In the genomic region with DNA sequence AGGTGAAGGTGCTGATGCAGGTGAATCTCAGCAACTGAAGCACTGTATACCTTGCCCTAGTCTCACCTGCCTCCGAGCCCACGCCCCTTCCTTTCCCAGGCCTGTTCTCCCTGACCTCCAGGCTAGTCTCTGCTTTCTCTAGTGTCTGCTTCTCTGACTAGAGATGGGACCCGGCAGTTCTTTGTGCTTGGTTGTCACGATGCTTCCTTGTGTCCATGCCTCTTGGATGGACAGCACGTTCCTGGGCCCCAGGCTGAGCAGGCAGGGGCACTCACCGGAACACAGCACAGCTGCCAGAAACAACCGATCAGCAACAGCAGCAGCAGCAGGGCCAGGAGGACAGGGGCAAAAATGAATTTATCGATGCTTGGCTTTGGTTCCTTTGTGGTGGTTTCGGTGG, we compare ENCODE assay signal across 29 mouse cellular contexts. TPM values are rescaled to one million over a fixed set of nuclear protein-coding genes. Genes with fewer than 3 reads are reported as not detected.
"Had no signal": no experiment of that assay in that cellular context is flagged by ENCODE, and none has a peak within 500 bp of the region (broad histone marks: within the 10 kb centered on the region; RNA-seq: fewer than 3 reads in every experiment).

No protein-coding gene starts in this region.

- H3K4me3 ChIP-seq: midbrain, embryonic 10.5 days; midbrain, embryonic 12.5 days; myocyte; neural tube, embryonic 13.5 days; neural tube, embryonic 15.5 days had no signal

- H3K36me3 ChIP-seq: midbrain, embryonic 10.5 days; midbrain, embryonic 12.5 days; neural tube, embryonic 13.5 days; neural tube, embryonic 15.5 days had no signal

- H3K9me3 ChIP-seq: midbrain, embryonic 10.5 days; midbrain, embryonic 12.5 days; neural tube, embryonic 13.5 days; neural tube, embryonic 15.5 days had no signal

- DNase-seq: lung, adult 18-20 months; lung, embryonic 14.5 days; lung, postnatal 10 days; lung, postnatal 4 days; midbrain, embryonic 14.5 days; retina, postnatal 1 day; right cerebral cortex, adult 18-20 months; right cerebral cortex, postnatal 25 days; right cerebral cortex, postnatal 4 days; spleen, adult 18-20 months; thymus, adult 18-20 months; thymus, postnatal 14 days; thymus, postnatal 36 days had no signal

- H3K27ac ChIP-seq: liver, embryonic 14.5 days; midbrain, embryonic 10.5 days; midbrain, embryonic 12.5 days; neural tube, embryonic 13.5 days; neural tube, embryonic 15.5 days had no signal

- H3K27me3 ChIP-seq: midbrain, embryonic 12.5 days; neural tube, embryonic 13.5 days; neural tube, embryonic 15.5 days had no signal

- H3K4me1 ChIP-seq: midbrain, embryonic 12.5 days; neural tube, embryonic 13.5 days; neural tube, embryonic 15.5 days had no signal

RNA-seq across cellular contexts. Expression of a gene that starts 14.5 kb away (rescaled TPM):
- total RNA-seq: megakaryocyte, adult 5-6 weeks; megakaryocyte-erythroid progenitor cell, adult 5-6 weeks had no signal
- polyA plus RNA-seq: liver, embryonic 14.5 days; liver, embryonic 16.5 days; lung, embryonic 16.5 days; myocyte; small intestine, adult 2 months; thymus, postnatal 0 days had no signal

RNA-seq across cellular contexts. Expression of a gene that starts 21.9 kb away (rescaled TPM):
- total RNA-seq: megakaryocyte, adult 5-6 weeks; megakaryocyte-erythroid progenitor cell, adult 5-6 weeks had no signal
- polyA plus RNA-seq: liver, embryonic 14.5 days; liver, embryonic 16.5 days; lung, embryonic 14.5 days; lung, embryonic 16.5 days; midbrain, embryonic 10.5 days; midbrain, embryonic 12.5 days; midbrain, embryonic 14.5 days; midbrain, embryonic 16.5 days; neural tube, embryonic 11.5 days; neural tube, embryonic 13.5 days; neural tube, embryonic 15.5 days; small intestine, adult 2 months; stomach, embryonic 14.5 days; stomach, embryonic 16.5 days; thymus, postnatal 0 days had no signal

RNA-seq across cellular contexts. Expression of a gene that starts 23.5 kb away (rescaled TPM):
- total RNA-seq: megakaryocyte, adult 5-6 weeks; megakaryocyte-erythroid progenitor cell, adult 5-6 weeks had no signal
- polyA plus RNA-seq: liver, embryonic 14.5 days; liver, embryonic 16.5 days; lung, embryonic 14.5 days; lung, embryonic 16.5 days; midbrain, embryonic 10.5 days; midbrain, embryonic 12.5 days; midbrain, embryonic 14.5 days; midbrain, embryonic 16.5 days; neural tube, embryonic 11.5 days; neural tube, embryonic 13.5 days; neural tube, embryonic 15.5 days; small intestine, adult 2 months; stomach, embryonic 14.5 days; stomach, embryonic 16.5 days; thymus, postnatal 0 days had no signal

RNA-seq across cellular contexts. Expression of a gene that starts 39.2 kb away (rescaled TPM):
- total RNA-seq: megakaryocyte, adult 5-6 weeks; megakaryocyte-erythroid progenitor cell, adult 5-6 weeks had no signal
- polyA plus RNA-seq: lung, embryonic 14.5 days; lung, embryonic 16.5 days; midbrain, embryonic 14.5 days; neural tube, embryonic 11.5 days; neural tube, embryonic 13.5 days; neural tube, embryonic 15.5 days; small intestine, adult 2 months; stomach, embryonic 14.5 days; stomach, embryonic 16.5 days; thymus, postnatal 0 days had no signal

RNA-seq across cellular contexts. Expression of a gene that starts 52.2 kb away (rescaled TPM):
- total RNA-seq: megakaryocyte, adult 5-6 weeks; megakaryocyte-erythroid progenitor cell, adult 5-6 weeks had no signal
- polyA plus RNA-seq: lung, embryonic 14.5 days; midbrain, embryonic 10.5 days; midbrain, embryonic 12.5 days; midbrain, embryonic 14.5 days; midbrain, embryonic 16.5 days; myocyte; neural tube, embryonic 13.5 days; small intestine, adult 2 months; stomach, embryonic 14.5 days; thymus, postnatal 0 days had no signal
